Mouse (Mus musculus) hindbrain, embryonic 12.5 days (tissue): ENCODE results near the gene Nr2e1. TPM values are rescaled to one million over a fixed set of nuclear protein-coding genes. Genes with fewer than 3 reads are reported as not detected.

Experiments
- ATAC-seq: fragments of 200-750 bp; cut with Nextera tagmentation; 2 replicates; pipeline ENCODE4 v1.8.0; 2017; ENCODE audit warnings: moderate TSS enrichment; ENCODE audit not compliant: low FRiP score
- H3K27ac ChIP-seq: fragments of 300-500 bp; sonication (generic); 2 replicates; pipeline ENCODE4 v1.5.1; 2016; ENCODE audit warnings: mild to moderate bottlenecking
- H3K27me3 ChIP-seq: fragments of 300-500 bp; sonication (generic); 2 replicates; pipeline ENCODE4 v1.6.1; 2016; ENCODE audit warnings: mild to moderate bottlenecking
- H3K36me3 ChIP-seq: fragments of 300-500 bp; sonication (generic); 2 replicates; pipeline ENCODE4 v1.6.1; 2016; ENCODE audit warnings: mild to moderate bottlenecking
- H3K4me1 ChIP-seq: fragments of 300-500 bp; sonication (generic); 2 replicates; pipeline ENCODE4 v1.6.1; 2016
- H3K4me2 ChIP-seq: fragments of 300-500 bp; sonication (generic); replicated peaks from 2 replicates; pipeline ENCODE4 v1.6.1; 2016; ENCODE audit warnings: mild to moderate bottlenecking
- H3K4me3 ChIP-seq: fragments of 300-500 bp; sonication (generic); 2 replicates; pipeline ENCODE4 v1.5.1; 2016; ENCODE audit warnings: mild to moderate bottlenecking
- H3K9ac ChIP-seq: fragments of 300-500 bp; sonication (generic); 2 replicates; pipeline ENCODE4 v1.6.1; 2016; ENCODE audit warnings: mild to moderate bottlenecking, moderate library complexity
- H3K9me3 ChIP-seq: fragments of 300-500 bp; sonication (generic); replicated peaks from 2 replicates; pipeline ENCODE4 v1.6.1; 2016; ENCODE audit warnings: mild to moderate bottlenecking
- WGBS: fragments of 180-500 bp; shearing (Covaris S2); methylation state at CpG from one replicate; pipeline ENCODE4 v1.1.7; 2016; 5-methylcytosine and 5-hydroxymethylcytosine counted together
- polyA plus RNA-seq: library from polyadenylated mRNA; unstranded; fragments of >200 nt; fragmentation: Nextera tagmentation; extraction: Ambion mirVana; gene quantifications from 2 replicates; pipeline ENCODE4 v1.2.1, GENCODE M21; 2016

The Nr2e1 gene
- polyA plus RNA-seq, 1 experiment from 2014 or later, result 2.1 TPM

GRCm38 (mm10) chr10:42522912-42523311 is 60.5 kb downstream of the Nr2e1 start:
- Histone ChIP-seq H3K36me3 (0 out of 2 replicates have a peak, but pooled peaks cover 6% of the 10 kb centered on the region), H3K9me3 (no peaks in the 10 kb centered on the region), H3K4me2 (no peak overlapping the region), H3K4me3 (no peak overlapping the region), H3K27me3 (no peaks in the 10 kb centered on the region), H3K4me1 (no peaks in the 10 kb centered on the region), H3K27ac (no peak overlapping the region), H3K9ac (no peak overlapping the region)
- ATAC-seq, result no peak
- 45% methylated on average over 2 of the region's 2 CpGs for WGBS

- H3K4me3 ChIP-seq, result no peak overlapping the region
- no peaks in the 10 kb centered on the region for H3K4me1 ChIP-seq
- no peak for ATAC-seq
- no peaks in the 10 kb centered on the region for H3K36me3 ChIP-seq
- no peaks in the 10 kb centered on the region for H3K9me3 ChIP-seq
- H3K27me3 ChIP-seq, result no peaks in the 10 kb centered on the region
- H3K27ac ChIP-seq, result no peak overlapping the region
- no peak overlapping the region for H3K4me2 ChIP-seq
- H3K9ac ChIP-seq, result no peak overlapping the region
- WGBS, result 75% methylated on average over 5 of the region's 5 CpGs
Observed at GRCm38 (mm10) chr10:42521315-42521981, 62.0 kb downstream of the Nr2e1 start.

GRCm38 (mm10) chr10:42518363-42518762 is 65.1 kb downstream of the Nr2e1 start:
- Histone ChIP-seq H3K9me3 (no peaks in the 10 kb centered on the region), H3K27ac (no peak overlapping the region), H3K4me1 (no peaks in the 10 kb centered on the region), H3K9ac (no peak overlapping the region), H3K4me3 (no peak overlapping the region), H3K36me3 (no peaks in the 10 kb centered on the region), H3K4me2 (no peak overlapping the region), H3K27me3 (no peaks in the 10 kb centered on the region)
- ATAC-seq, result no peak
- WGBS, result 90% methylated on average over 8 of the region's 8 CpGs

- Histone ChIP-seq H3K4me2 (no peak overlapping the region), H3K27ac (no peak overlapping the region), H3K27me3 (no peaks in the 10 kb centered on the region), H3K9me3 (no peaks in the 10 kb centered on the region), H3K36me3 (no peaks in the 10 kb centered on the region), H3K4me3 (no peak overlapping the region), H3K4me1 (no peaks in the 10 kb centered on the region), H3K9ac (no peak overlapping the region)
- ATAC-seq, result no peak
Observed at GRCm38 (mm10) chr10:42514125-42514524, 69.3 kb downstream of the Nr2e1 start.

Other genes starting within 250 kb of the Nr2e1 start
- gene Afg1l, start 105.1 kb downstream of the Nr2e1 start, polyA plus RNA-seq, result 5.4 and 7.4 TPM in 2 replicates
- gene Snx3, start 81.6 kb downstream of the Nr2e1 start, polyA plus RNA-seq, result 242 and 249 TPM in 2 replicates
- 24.9 TPM in 2 replicates for gene Ostm1, start 190 bp upstream of the Nr2e1 start, polyA plus RNA-seq
- 31.5 and 35.5 TPM in 2 replicates for gene Sec63, start 177.9 kb upstream of the Nr2e1 start, polyA plus RNA-seq